Mouse (Mus musculus) adipocyte (in vitro differentiated cells): ENCODE data around the gene BC117090.
"Not testable (repeated sequence)": the region's sequence is repeated elsewhere in the genome, so short reads cannot be mapped to it uniquely, and the experiment has no call there.

ENCODE experiments used
- DNase-seq: peaks from one replicate; pipeline ENCODE4 v3.0.0-alpha.2; 2016; ENCODE audit warnings: low spot score

The BC117090 gene

GRCm38 (mm10) chr16:36334232-36334631 lies at the start of gene BC117090:
Gene BC117090, minus strand, starts transcription at chr16:36334332.
- DNase-seq: no peak

GRCm38 (mm10) chr16:36367648-36368047 lies 33.5 kb upstream of the BC117090 start, which contains the start of gene BC100530:
Gene BC100530, minus strand, starts transcription at chr16:36367748.
- DNase-seq: not testable (repeated sequence)

- DNase-seq: peak; percentile 2
Measured at GRCm38 (mm10) chr16:36337171-36337570, 3.0 kb upstream of the BC117090 start.

GRCm38 (mm10) chr16:36319286-36319685 lies 14.8 kb downstream of the BC117090 start:
- no peak for DNase-seq

- not testable (repeated sequence) for DNase-seq
Measured at GRCm38 (mm10) chr16:36316111-36316510, 18.0 kb downstream of the BC117090 start.

- DNase-seq: no peak
Measured at GRCm38 (mm10) chr16:36307631-36308030, 26.5 kb downstream of the BC117090 start.

- no peak for DNase-seq
Measured at GRCm38 (mm10) chr16:36289140-36289539, 45.0 kb downstream of the BC117090 start.

- not testable (repeated sequence) for DNase-seq
Measured at GRCm38 (mm10) chr16:36276796-36277195, 57.3 kb downstream of the BC117090 start, which contains the start of gene Stfa1. Gene Stfa1, plus strand, starts transcription at chr16:36276951.
